Mouse (Mus musculus) limb, embryonic 14.5 days (tissue): ENCODE measurements at regions not wholly inside any gene's neighbourhood (a gene's known extent, or its start where the extent isn't known, plus 50 kb on each side); places are given as distances from the start of the nearest gene placed in this dataset.

ENCODE experiments used
- ATAC-seq: fragments of 200-750 bp; cut with Nextera tagmentation; 2 replicates; pipeline ENCODE4 v1.8.0; 2017; ENCODE audit warnings: low read depth, moderate number of reproducible peaks, moderate TSS enrichment; ENCODE audit not compliant: low FRiP score
- DNase-seq: peaks from one replicate; pipeline ENCODE4 v3.0.0-alpha.2; 2015; ENCODE audit warnings: low spot score
- H3K27ac ChIP-seq: fragments of 300-500 bp; sonication (generic); replicated peaks from 2 replicates; pipeline ENCODE4 v1.5.1; 2014; ENCODE audit warnings: low read depth, mild to moderate bottlenecking, low read length, moderate library complexity, mixed read lengths
- H3K27me3 ChIP-seq: fragments of 300-500 bp; sonication (generic); 2 replicates; pipeline ENCODE4 v1.6.1; 2014; ENCODE audit warnings: low read length, mixed read lengths; ENCODE audit not compliant: control insufficient read depth, insufficient read depth
- H3K36me3 ChIP-seq: fragments of 300-500 bp; sonication (generic); 2 replicates; pipeline ENCODE4 v1.6.1; 2014; ENCODE audit warnings: mild to moderate bottlenecking, low read length, moderate library complexity, mixed read lengths; ENCODE audit not compliant: control insufficient read depth, insufficient read depth
- H3K4me1 ChIP-seq: fragments of 300-500 bp; sonication (generic); 2 replicates; pipeline ENCODE4 v1.6.1; 2014; ENCODE audit warnings: antibody characterized with exemption, low read length, mixed read lengths; ENCODE audit not compliant: control insufficient read depth, insufficient read depth
- H3K4me2 ChIP-seq: fragments of 300-500 bp; sonication (generic); replicated peaks from 2 replicates; pipeline ENCODE4 v1.6.1; 2014; ENCODE audit warnings: low read depth, mild to moderate bottlenecking, low read length, moderate library complexity; ENCODE audit not compliant: severe bottlenecking
- H3K4me3 ChIP-seq: fragments of 300-500 bp; sonication (generic); replicated peaks from 2 replicates; pipeline ENCODE4 v1.5.1; 2014; ENCODE audit warnings: low read length
- H3K9ac ChIP-seq: fragments of 300-500 bp; sonication (generic); 2 replicates; pipeline ENCODE4 v1.6.1; 2014; ENCODE audit warnings: mild to moderate bottlenecking, low read depth, low read length, moderate library complexity; ENCODE audit not compliant: severe bottlenecking
- H3K9me3 ChIP-seq: fragments of 300-500 bp; sonication (generic); 2 replicates; pipeline ENCODE4 v1.6.1; 2016; ENCODE audit warnings: low read length; ENCODE audit not compliant: control insufficient read depth
- POLR2A ChIP-seq: fragments of 200-500 bp; IDR thresholded peaks from 2 replicates; pipeline ENCODE4 v1.8.0; 2012; ENCODE audit warnings: inconsistent platforms, mild to moderate bottlenecking, moderate library complexity, borderline replicate concordance; ENCODE audit not compliant: insufficient read depth, insufficient read length; ENCODE audit errors: extremely low read depth
- WGBS: fragments of 180-500 bp; shearing (Covaris S2); extraction: QIAGEN DNeasy Blood & Tissue Kit; methylation state at CpG from one replicate; pipeline ENCODE4 v1.1.7; 2014; 5-methylcytosine and 5-hydroxymethylcytosine counted together

DNA sequence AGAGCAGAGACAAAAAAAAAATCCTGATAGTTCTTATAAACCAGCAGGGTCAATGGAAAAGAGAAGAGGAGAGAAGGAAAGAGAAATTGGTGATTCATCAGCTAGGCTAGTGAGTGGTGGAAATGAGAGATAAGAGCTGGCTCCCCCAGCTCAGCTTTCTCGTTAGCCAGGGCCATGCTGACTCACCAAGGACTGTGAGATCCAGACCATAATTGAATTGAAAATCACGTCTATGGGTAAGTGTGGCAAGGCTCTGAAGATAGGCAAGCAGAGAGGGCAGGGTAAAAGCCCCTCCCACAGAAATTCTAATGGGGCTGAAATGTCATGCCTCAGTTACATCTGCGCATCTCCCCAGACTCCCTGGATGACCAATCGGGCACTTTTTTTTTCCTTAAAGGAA, 200.7 kb upstream of the H2al1a start:
- Histone ChIP-seq H3K27me3 (no peaks in the 10 kb centered on the region), H3K9me3 (no peaks in the 10 kb centered on the region), H3K4me1 (no peaks in the 10 kb centered on the region), H3K4me2 (no peak overlapping the region), H3K9ac (no peak overlapping the region), H3K27ac (no peak overlapping the region), H3K4me3 (no peak overlapping the region), H3K36me3 (no peaks in the 10 kb centered on the region)
- no peak for TF ChIP-seq POLR2A
- no peak for ATAC-seq
- DNase-seq, result no peak
- WGBS, result 58% methylated on average over 4 of the region's 4 CpGs

DNA sequence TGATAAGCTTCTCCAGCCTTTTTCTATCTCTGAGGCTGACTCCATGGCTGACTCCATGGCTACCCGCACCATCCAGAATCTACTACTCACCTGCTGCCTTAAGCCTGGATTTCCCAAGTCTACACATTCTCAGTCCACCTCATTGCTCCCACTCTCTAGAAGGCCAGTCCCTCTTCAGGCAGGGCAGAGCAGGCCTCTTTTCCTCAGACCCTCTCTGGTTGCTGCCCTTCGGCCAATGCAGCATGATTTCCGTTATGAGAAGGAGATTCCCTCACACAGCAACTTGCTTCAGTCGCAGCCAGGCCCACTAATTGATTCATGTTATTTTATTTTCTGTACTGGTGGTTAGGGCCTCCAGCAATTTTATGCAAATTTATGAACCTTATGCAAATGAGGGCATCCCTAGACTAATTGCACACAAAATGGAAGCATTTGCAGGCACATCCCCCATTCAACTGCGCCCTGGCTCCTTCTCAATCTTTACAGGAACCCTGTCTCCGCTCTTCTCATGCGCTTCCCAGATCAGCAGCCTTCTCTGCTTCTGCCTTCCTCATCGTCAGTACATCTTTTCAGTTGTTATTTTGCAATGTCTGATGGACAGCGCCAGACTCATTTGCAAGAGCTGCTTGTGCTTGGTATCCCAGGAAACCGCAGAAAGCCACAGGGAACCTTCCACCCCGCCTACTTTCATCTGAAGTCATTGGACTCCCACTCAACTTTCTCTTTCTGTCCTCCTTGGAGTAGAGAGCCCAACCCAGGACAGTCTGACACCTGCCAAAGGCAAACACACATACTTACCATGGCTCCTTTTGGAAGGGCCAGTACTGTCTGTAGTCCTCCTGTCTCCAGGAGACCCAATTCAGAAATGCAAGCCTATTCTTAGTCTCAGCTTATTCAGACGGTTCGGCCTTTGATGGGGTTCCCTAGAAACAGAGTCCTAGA, 199.6 kb upstream of the H2al1a start:
- WGBS, result 83% methylated on average over 13 of the region's 13 CpGs
- no peak overlapping the region for H3K9ac ChIP-seq
- no peaks in the 10 kb centered on the region for H3K36me3 ChIP-seq
- DNase-seq (no peak), ATAC-seq (no peak)
- no peaks in the 10 kb centered on the region for H3K9me3 ChIP-seq
- no peak overlapping the region for H3K4me2 ChIP-seq
- no peak overlapping the region for H3K27ac ChIP-seq
- no peak overlapping the region for H3K4me3 ChIP-seq
- H3K27me3 ChIP-seq, result no peaks in the 10 kb centered on the region
- no peaks in the 10 kb centered on the region for H3K4me1 ChIP-seq
- no peak for TF ChIP-seq POLR2A

DNA sequence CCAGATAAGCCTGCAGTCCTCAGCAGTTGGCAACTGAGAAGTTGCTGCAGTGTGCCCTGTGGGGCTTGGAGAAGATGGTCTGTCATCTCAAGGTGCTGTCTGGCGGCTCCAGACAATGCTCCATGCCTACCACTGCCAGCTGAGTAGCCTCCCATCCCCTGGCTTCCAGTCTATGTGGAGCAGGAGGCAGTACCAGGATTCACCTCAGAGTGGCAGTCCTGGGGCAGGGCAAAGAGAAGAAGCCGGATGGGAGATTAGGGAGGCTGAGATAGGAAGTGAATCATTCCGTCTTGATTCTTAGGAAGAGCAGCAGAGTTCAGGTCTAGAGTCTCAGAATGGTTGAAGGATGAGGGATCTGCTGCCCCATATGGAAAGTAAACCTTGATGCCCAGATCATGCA, 198.1 kb upstream of the H2al1a start:
- Histone ChIP-seq H3K9ac (no peak overlapping the region), H3K4me1 (no peaks in the 10 kb centered on the region), H3K9me3 (no peaks in the 10 kb centered on the region), H3K27ac (no peak overlapping the region), H3K27me3 (no peaks in the 10 kb centered on the region), H3K4me3 (no peak overlapping the region), H3K36me3 (no peaks in the 10 kb centered on the region), H3K4me2 (no peak overlapping the region)
- TF ChIP-seq POLR2A, result no peak
- ATAC-seq (no peak), DNase-seq (no peak)
- 44% methylated on average over 3 of the region's 3 CpGs for WGBS

DNA sequence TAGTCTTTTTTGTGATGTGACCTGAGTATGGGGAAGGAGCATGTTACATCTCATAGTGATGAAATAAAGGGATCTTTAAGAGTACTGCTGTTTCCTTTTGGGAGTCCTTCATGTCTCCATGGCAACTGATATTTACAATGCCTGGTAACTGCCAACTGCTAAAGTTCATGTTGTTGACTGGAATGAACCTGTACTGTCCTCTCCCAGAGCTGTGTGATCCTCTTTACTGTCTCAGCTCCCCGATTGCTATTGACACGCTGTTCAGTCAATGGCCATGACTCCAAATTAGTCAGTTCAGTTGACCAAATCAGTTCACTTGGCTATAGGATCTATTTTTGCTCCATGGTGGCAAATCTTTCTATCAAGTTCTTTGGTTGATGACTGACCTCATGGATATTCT, 167.8 kb upstream of the H2al1a start:
- Histone ChIP-seq H3K9ac (no peak overlapping the region), H3K9me3 (no peaks in the 10 kb centered on the region), H3K4me3 (no peak overlapping the region), H3K4me1 (no peaks in the 10 kb centered on the region), H3K27me3 (no peaks in the 10 kb centered on the region), H3K4me2 (no peak overlapping the region), H3K27ac (no peak overlapping the region), H3K36me3 (no peaks in the 10 kb centered on the region)
- WGBS, result 84% methylated on average over 2 of the region's 2 CpGs
- ATAC-seq, result no peak
- no peak for TF ChIP-seq POLR2A
- no peak for DNase-seq

DNA sequence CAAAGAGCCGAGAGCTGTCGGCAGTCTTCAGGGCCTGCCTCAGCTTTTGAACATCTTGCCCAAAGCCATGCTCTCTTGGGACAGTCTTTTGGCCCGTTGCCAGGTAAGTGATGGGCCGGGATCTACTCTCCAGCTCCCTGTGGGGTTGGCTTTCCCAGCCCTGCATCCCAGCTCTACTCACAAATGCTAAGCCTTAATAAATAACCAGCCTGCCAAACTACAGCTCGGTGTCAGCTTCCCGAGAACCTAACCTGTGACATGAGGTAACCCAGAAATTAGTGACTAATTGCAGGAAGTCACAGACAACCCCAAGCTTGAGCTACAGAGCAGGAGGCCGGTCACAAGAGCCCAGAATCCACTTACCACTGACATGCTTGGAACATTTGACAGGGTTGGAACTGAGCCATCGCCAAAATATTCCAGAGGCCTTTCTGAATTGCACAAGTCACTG, 159.1 kb upstream of the H2al1a start:
- DNase-seq (peak; percentile 40), ATAC-seq (no peak)
- Histone ChIP-seq H3K4me3 (no peak overlapping the region), H3K4me1 (peaks cover 5% of the 10 kb centered on the region; the same call in 1 of the 2 replicates), H3K27ac (no peak overlapping the region), H3K4me2 (no peak overlapping the region), H3K27me3 (no peaks in the 10 kb centered on the region), H3K36me3 (no peaks in the 10 kb centered on the region), H3K9me3 (no peaks in the 10 kb centered on the region), H3K9ac (no peak overlapping the region)
- WGBS, result 48% methylated on average over 8 of the region's 8 CpGs
- no peak for TF ChIP-seq POLR2A

DNA sequence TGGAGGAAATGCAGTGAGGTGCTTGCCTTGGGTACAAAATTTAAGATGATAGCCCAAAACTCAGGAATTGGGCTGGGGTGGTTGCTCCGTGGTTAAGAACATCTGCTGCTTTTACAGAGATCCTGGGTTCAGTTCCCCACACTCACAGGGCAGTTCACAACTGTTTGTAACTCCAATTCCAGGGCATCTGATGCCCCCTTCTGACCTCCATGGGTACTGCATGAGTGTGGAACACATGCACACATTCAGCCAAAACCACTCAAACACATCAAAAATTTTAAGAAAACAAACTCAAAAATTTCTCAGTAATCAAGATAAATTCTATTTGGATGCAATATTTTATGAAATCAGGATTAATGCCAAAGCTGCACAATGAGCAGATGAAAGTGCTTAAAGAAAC, 157.8 kb upstream of the H2al1a start:
- ATAC-seq, result no peak
- no peak overlapping the region for H3K4me2 ChIP-seq
- no peak overlapping the region for H3K27ac ChIP-seq
- no peaks in the 10 kb centered on the region for H3K9me3 ChIP-seq
- H3K36me3 ChIP-seq, result no peaks in the 10 kb centered on the region
- no peak overlapping the region for H3K9ac ChIP-seq
- H3K27me3 ChIP-seq, result no peaks in the 10 kb centered on the region
- H3K4me1 ChIP-seq, result peaks cover 5% of the 10 kb centered on the region; the same call in 1 of the 2 replicates
- 72% methylated on average over 1 of the region's 1 CpGs for WGBS
- no peak for DNase-seq
- no peak overlapping the region for H3K4me3 ChIP-seq
- no peak for TF ChIP-seq POLR2A
